In the genomic region with DNA sequence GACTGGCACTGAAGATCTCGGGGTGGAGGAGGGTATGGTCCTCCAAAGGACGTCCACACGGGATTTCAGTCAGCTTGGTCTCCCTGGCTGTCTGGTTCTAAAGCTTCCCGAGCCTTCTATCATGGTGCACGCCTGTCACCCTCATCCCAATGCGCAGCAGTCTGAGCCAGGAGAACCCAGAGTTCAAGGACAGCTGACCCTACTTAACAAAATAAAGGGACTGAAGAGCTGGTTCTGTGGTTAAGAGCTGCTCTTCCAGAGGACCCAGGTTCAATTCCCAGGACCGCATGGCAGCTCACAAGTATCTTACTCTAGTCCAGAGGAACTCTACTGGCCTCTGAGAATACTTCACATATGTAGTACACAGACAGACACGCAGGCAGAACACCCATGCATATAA, we compare ENCODE assay signal across 26 mouse cellular contexts. TPM values are rescaled to one million over a fixed set of nuclear protein-coding genes. Genes with fewer than 3 reads are reported as not detected.
DNase-seq lines count a peak whose midpoint lies in the region; ATAC-seq and TF ChIP-seq lines count a peak whose summit lies in the region.
"Had no signal": no experiment of that assay in that cellular context is flagged by ENCODE, and none has a peak within 500 bp of the region (broad histone marks: within the 10 kb centered on the region; RNA-seq: fewer than 3 reads in every experiment).

No protein-coding gene starts in this region.

- no peaks in the 10 kb centered on the region for H3K27me3 ChIP-seq in forebrain, embryonic 11.5 days (ENCODE audit: control insufficient read depth, insufficient read depth, low read length)
- no peaks in the 10 kb centered on the region for H3K27me3 ChIP-seq in forebrain, embryonic 16.5 days (replicated peaks; ENCODE audit: control insufficient read depth, insufficient read depth, low read length)
- H3K27me3 ChIP-seq in ES-Bruce4 (ENCODE audit: control insufficient read depth, insufficient read depth, low read length, poor library complexity, severe bottlenecking) = no peaks in the 10 kb centered on the region
- H3K27me3 ChIP-seq: heart, embryonic 13.5 days had no signal

- peak; percentile 45 for DNase-seq in forebrain, embryonic 11.5 days (ENCODE audit: low spot score)
- peak; percentile 63 for DNase-seq in R1 (ENCODE audit: low read depth, low spot score)
- DNase-seq in urinary bladder, postnatal 14 days (ENCODE audit: low spot score) = no peak
- no peak for DNase-seq in left cerebral cortex, postnatal 36 days (ENCODE audit: low spot score in 2 of 2)
- DNase-seq in left cerebral cortex, postnatal 4 days = no peak
- DNase-seq: adrenal gland, postnatal 10 days; adrenal gland, postnatal 36 days; cerebellum, adult 18-20 months; cerebellum, adult 9-10 months; gastrocnemius, postnatal 25 days; heart, adult 18-20 months had no signal

- WGBS in forebrain, embryonic 11.5 days = 95% methylated on average over 8 of the region's 8 CpGs
- WGBS in forebrain, embryonic 16.5 days = 94% methylated on average over 8 of the region's 8 CpGs

- 0 out of 2 replicates have a peak, but pooled peaks have one; percentile 30 for TF ChIP-seq EP300 in ES-Bruce4 (IDR thresholded peaks at IDR 0.05; ENCODE audit: insufficient read depth, low read depth, low read length)

- ATAC-seq in forebrain, embryonic 11.5 days (replicated peaks; ENCODE audit: low FRiP score) = no peak
- ATAC-seq in forebrain, embryonic 16.5 days = no peak
- ATAC-seq: forebrain, embryonic 14.5 days; hindbrain, postnatal 0 days; inflammation-experienced regulatory T-cells, adult 6 months; intestine, embryonic 16.5 days had no signal

- H3K4me2 ChIP-seq in forebrain, embryonic 11.5 days (ENCODE audit: low read depth, low read length, severe bottlenecking) = no peak overlapping the region
- H3K4me2 ChIP-seq in forebrain, embryonic 16.5 days (ENCODE audit: low read length) = no peak overlapping the region
- H3K4me2 ChIP-seq: heart, embryonic 13.5 days; hindbrain, embryonic 12.5 days had no signal

- no peak overlapping the region for H3K4me3 ChIP-seq in forebrain, embryonic 11.5 days (ENCODE audit: low read depth, low read length)
- H3K4me3 ChIP-seq in forebrain, embryonic 16.5 days (replicated peaks; ENCODE audit: low read length) = no peak overlapping the region
- H3K4me3 ChIP-seq in ES-Bruce4 (ENCODE audit: low read depth, low read length) = no peak overlapping the region
- H3K4me3 ChIP-seq: forebrain, embryonic 10.5 days; heart, embryonic 13.5 days; hindbrain, embryonic 12.5 days had no signal

- no peak for TF ChIP-seq CTCF in ES-Bruce4 (IDR thresholded peaks at IDR 0.05; ENCODE audit: low read depth, low read length)

- H3K36me3 ChIP-seq in forebrain, embryonic 11.5 days (ENCODE audit: control insufficient read depth, insufficient read depth, low read length) = peaks cover 37% of the 10 kb centered on the region
- H3K36me3 ChIP-seq in forebrain, embryonic 16.5 days (ENCODE audit: control insufficient read depth, insufficient read depth) = no peaks in the 10 kb centered on the region
- peaks cover 11% of the 10 kb centered on the region; the same call in 1 of the 2 replicates for H3K36me3 ChIP-seq in ES-Bruce4 (ENCODE audit: control insufficient read depth, insufficient read depth, low read length, poor library complexity, severe bottlenecking)

- TF ChIP-seq POLR2A in ES-Bruce4 (IDR thresholded peaks at IDR 0.05; ENCODE audit: insufficient read depth, low read length) = no peak

- intact Hi-C loops in left cerebral cortex, postnatal 36 days (cut with DNase I) = no loop called here
- intact Hi-C loops in left cerebral cortex, postnatal 4 days (cut with DNase I) = no loop called here

- H3K4me1 ChIP-seq in forebrain, embryonic 11.5 days (replicated peaks; ENCODE audit: control insufficient read depth, insufficient read depth, low read length) = peaks cover 9% of the 10 kb centered on the region; the same call in 1 of the 2 replicates
- peaks cover 11% of the 10 kb centered on the region for H3K4me1 ChIP-seq in forebrain, embryonic 16.5 days (replicated peaks; ENCODE audit: control insufficient read depth, insufficient read depth, low read length)
- H3K4me1 ChIP-seq in ES-Bruce4 (ENCODE audit: control insufficient read depth, insufficient read depth, low read length) = peaks cover 7% of the 10 kb centered on the region

- no peak overlapping the region for H3K27ac ChIP-seq in forebrain, embryonic 11.5 days (ENCODE audit: low read depth, low read length)
- H3K27ac ChIP-seq in forebrain, embryonic 16.5 days (ENCODE audit: low read length) = no peak overlapping the region
- peak overlapping the region; percentile 49 for H3K27ac ChIP-seq in ES-Bruce4 (ENCODE audit: insufficient read depth, low read length)
- H3K27ac ChIP-seq: forebrain, embryonic 10.5 days; heart, embryonic 13.5 days; hindbrain, embryonic 12.5 days; hindbrain, postnatal 0 days had no signal

- no peak overlapping the region for H3K9ac ChIP-seq in forebrain, embryonic 11.5 days (ENCODE audit: low read length)
- no peak overlapping the region for H3K9ac ChIP-seq in forebrain, embryonic 16.5 days (replicated peaks; ENCODE audit: low read depth, low read length)
- H3K9ac ChIP-seq in ES-Bruce4 (ENCODE audit: low read depth, poor library complexity, severe bottlenecking) = no peak overlapping the region
- H3K9ac ChIP-seq: heart, embryonic 13.5 days; hindbrain, embryonic 12.5 days had no signal

- no peaks in the 10 kb centered on the region for H3K9me3 ChIP-seq in forebrain, embryonic 11.5 days (ENCODE audit: control insufficient read depth, low read length)
- no peaks in the 10 kb centered on the region for H3K9me3 ChIP-seq in forebrain, embryonic 16.5 days (ENCODE audit: control insufficient read depth, low read length)
- no peaks in the 10 kb centered on the region for H3K9me3 ChIP-seq in ES-Bruce4 (replicated peaks; ENCODE audit: control insufficient read depth, insufficient read depth, low read length, poor library complexity, severe bottlenecking)
- H3K9me3 ChIP-seq: forebrain, embryonic 10.5 days; heart, embryonic 13.5 days; hindbrain, embryonic 12.5 days had no signal

RNA-seq across cellular contexts. Expression of a gene that starts 9.9 kb away (rescaled TPM):
- 0.60 and 1.1 TPM in 2 replicates for polyA plus RNA-seq in forebrain, embryonic 11.5 days (2014; fragmentation: Nextera tagmentation; extraction: Ambion mirVana)
- 1.5 and 1.6 TPM in 2 replicates for polyA plus RNA-seq in forebrain, embryonic 16.5 days (2015; fragmentation: Nextera tagmentation; extraction: Ambion mirVana)
- polyA plus RNA-seq in ES-Bruce4 (2011; ENCODE audit: insufficient read depth, insufficient read length, low read depth, missing spikeins) = 2.2 and 3.4 TPM in 2 replicates
- total RNA-seq in left cerebral cortex, postnatal 36 days (2021) = 1 to 10 TPM; 5.0 to 5.9 TPM
- total RNA-seq in left cerebral cortex, postnatal 4 days (2021) = 1 to 10 TPM; 2.5 to 2.6 TPM

RNA-seq across cellular contexts. Expression of a gene that starts 11.8 kb away (rescaled TPM):
- polyA plus RNA-seq in forebrain, embryonic 11.5 days (2014; fragmentation: Nextera tagmentation; extraction: Ambion mirVana) = 0.36 TPM in 1 of 2 replicates, not detected in the other
- polyA plus RNA-seq in forebrain, embryonic 16.5 days (2015; fragmentation: Nextera tagmentation; extraction: Ambion mirVana) = 0.30 and 0.47 TPM in 2 replicates
- polyA plus RNA-seq in ES-Bruce4 (2011; ENCODE audit: insufficient read depth, insufficient read length, low read depth, missing spikeins) = 0.55 and 0.63 TPM in 2 replicates
- 1 to 10 TPM; 1.2 to 1.6 TPM for total RNA-seq in left cerebral cortex, postnatal 36 days (2021)
- 1 to 10 TPM; 1.2 to 1.8 TPM for total RNA-seq in left cerebral cortex, postnatal 4 days (2021)
- total RNA-seq: adrenal gland, adult 18-20 months; adrenal gland, postnatal 36 days; gastrocnemius, adult 8-10 months; gastrocnemius, postnatal 25 days; heart, adult 18-20 months; heart, postnatal 25 days; hematopoietic stem cell, adult 5-6 weeks; MEL had no signal
- polyA plus RNA-seq: embryonic facial prominence, embryonic 11.5 days; forebrain, embryonic 10.5 days; inflammation-experienced regulatory T-cells, adult 6 months; intestine, embryonic 16.5 days had no signal

RNA-seq across cellular contexts. Expression of a gene that starts 13.5 kb away (rescaled TPM):
- 297 and 318 TPM in 2 replicates for polyA plus RNA-seq in forebrain, embryonic 11.5 days (2014; fragmentation: Nextera tagmentation; extraction: Ambion mirVana)
- polyA plus RNA-seq in forebrain, embryonic 16.5 days (2015; fragmentation: Nextera tagmentation; extraction: Ambion mirVana) = 73.1 and 79.5 TPM in 2 replicates
- polyA plus RNA-seq in ES-Bruce4 (2011; ENCODE audit: insufficient read depth, insufficient read length, low read depth, missing spikeins) = 147 and 152 TPM in 2 replicates
- 1 to 10 TPM; 3.9 to 5.6 TPM for total RNA-seq in left cerebral cortex, postnatal 36 days (2021)
- total RNA-seq in left cerebral cortex, postnatal 4 days (2021) = 10 to 100 TPM; 15.1 to 17.6 TPM

RNA-seq across cellular contexts. Expression of a gene that starts 17.1 kb away (rescaled TPM):
- 0.48 TPM in 1 of 2 replicates, not detected in the other for polyA plus RNA-seq in forebrain, embryonic 11.5 days (2014; fragmentation: Nextera tagmentation; extraction: Ambion mirVana)
- 1.1 and 2.2 TPM in 2 replicates for polyA plus RNA-seq in forebrain, embryonic 16.5 days (2015; fragmentation: Nextera tagmentation; extraction: Ambion mirVana)
- 4.2 and 8.6 TPM in 2 replicates for polyA plus RNA-seq in ES-Bruce4 (2011; ENCODE audit: insufficient read depth, insufficient read length, low read depth, missing spikeins)
- 10 to 100 TPM; 25.9 to 29.9 TPM for total RNA-seq in left cerebral cortex, postnatal 36 days (2021)
- total RNA-seq in left cerebral cortex, postnatal 4 days (2021) = 10 to 100 TPM; 14.5 to 18.3 TPM
- total RNA-seq: adrenal gland, adult 18-20 months; adrenal gland, postnatal 36 days; gastrocnemius, adult 8-10 months; gastrocnemius, postnatal 25 days; heart, adult 18-20 months; heart, postnatal 25 days had no signal

RNA-seq across cellular contexts. Expression of a gene that starts 24.4 kb away (rescaled TPM):
- polyA plus RNA-seq in forebrain, embryonic 11.5 days (2014; fragmentation: Nextera tagmentation; extraction: Ambion mirVana) = 0.83 and 0.90 TPM in 2 replicates
- 0.58 and 0.95 TPM in 2 replicates for polyA plus RNA-seq in forebrain, embryonic 16.5 days (2015; fragmentation: Nextera tagmentation; extraction: Ambion mirVana)
- polyA plus RNA-seq in ES-Bruce4 (2011; ENCODE audit: insufficient read depth, insufficient read length, low read depth, missing spikeins) = 2.2 and 2.6 TPM in 2 replicates
- 1 to 10 TPM; 5.1 to 5.2 TPM for total RNA-seq in left cerebral cortex, postnatal 36 days (2021)
- 1 to 10 TPM; 1.1 to 1.9 TPM for total RNA-seq in left cerebral cortex, postnatal 4 days (2021)
- total RNA-seq: adrenal gland, postnatal 36 days; heart, postnatal 25 days had no signal

Comparison
In these comparisons a context has a peak if more than half of its experiments do, and no peak if none do; other contexts are left out.
1. DNase-seq: peak in forebrain, embryonic 11.5 days (single experiment) and R1 (single experiment); none in urinary bladder, postnatal 14 days (single experiment), left cerebral cortex, postnatal 36 days (0 of 2) and left cerebral cortex, postnatal 4 days (single experiment).